Mouse (Mus musculus): ENCODE measurements around the gene Cpne4.

DNA sequence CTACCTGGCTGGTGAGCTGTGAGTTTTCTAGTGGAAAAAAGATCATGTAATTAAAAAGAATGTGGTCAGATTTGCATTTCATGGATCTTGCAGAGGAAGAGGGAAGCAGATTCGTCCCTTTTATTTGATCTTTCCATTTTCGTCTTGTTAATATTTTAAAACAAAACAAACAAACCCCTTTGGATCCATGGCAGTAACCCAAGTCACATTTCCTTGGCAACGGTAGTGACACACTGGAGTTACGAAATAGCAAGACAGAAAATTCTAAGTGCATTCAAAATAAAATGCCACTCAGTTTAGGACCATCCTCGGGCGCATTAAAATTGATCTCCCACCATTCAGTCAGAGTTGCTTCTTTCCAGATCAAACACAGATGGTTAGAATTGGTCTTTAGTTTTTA, 25.8 kb downstream of the Cpne4 start:
- TF ChIP-seq CTCF (IDR thresholded peaks at IDR 0.05; ENCODE audit: control insufficient read depth, insufficient read depth, insufficient replicate concordance, low read depth, low read length) (no peak), POLR2A (IDR thresholded peaks at IDR 0.05; ENCODE audit: control insufficient read depth, low read depth, low read length) (no peak)

Measured in testis, adult 2 months (tissue).